Mouse (Mus musculus) R1 (cell line): ENCODE results near the gene Tbc1d8.
A peak's percentile ranks its signal among the peaks of the same experiment; 100 is the strongest.

Experiments used
- DNase-seq: peaks from one replicate; pipeline ENCODE4 v3.0.0-alpha.2; 2018; ENCODE audit warnings: low read depth, low spot score

The Tbc1d8 gene

GRCm38 (mm10) chr1:39478057-39478895, at the start of gene Tbc1d8:
Gene Tbc1d8, minus strand, starts transcription at chr1:39478755.
- DNase-seq: peak; percentile 83

DNA sequence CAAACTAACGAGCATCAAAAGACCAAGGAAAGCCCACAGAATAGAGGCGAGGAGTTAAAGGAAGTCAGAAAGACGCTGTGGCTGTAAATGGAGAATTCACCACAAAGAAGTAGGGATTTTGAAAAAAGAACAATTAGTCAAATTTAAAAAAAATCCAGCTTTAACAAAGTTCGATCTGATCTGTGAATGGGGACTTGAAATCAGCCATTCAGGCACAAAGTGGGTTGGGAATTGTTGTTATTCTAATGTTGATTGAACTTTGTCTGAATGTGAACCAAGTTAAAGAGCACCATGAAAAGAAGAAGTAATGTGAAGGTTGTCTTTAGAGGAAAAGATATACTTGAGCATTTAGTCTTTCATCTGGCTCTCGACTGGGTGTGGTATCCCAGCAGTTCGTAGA, 49.8 kb upstream of the Tbc1d8 start:
- peak; percentile 45 for DNase-seq

- DNase-seq: peak; percentile 87
These were observed 48.9 kb upstream of the Tbc1d8 start for GRCm38 (mm10) chr1:39527432-39527831.

- DNase-seq: no peak
These were observed 48.0 kb upstream of the Tbc1d8 start for GRCm38 (mm10) chr1:39526371-39527167.

DNA sequence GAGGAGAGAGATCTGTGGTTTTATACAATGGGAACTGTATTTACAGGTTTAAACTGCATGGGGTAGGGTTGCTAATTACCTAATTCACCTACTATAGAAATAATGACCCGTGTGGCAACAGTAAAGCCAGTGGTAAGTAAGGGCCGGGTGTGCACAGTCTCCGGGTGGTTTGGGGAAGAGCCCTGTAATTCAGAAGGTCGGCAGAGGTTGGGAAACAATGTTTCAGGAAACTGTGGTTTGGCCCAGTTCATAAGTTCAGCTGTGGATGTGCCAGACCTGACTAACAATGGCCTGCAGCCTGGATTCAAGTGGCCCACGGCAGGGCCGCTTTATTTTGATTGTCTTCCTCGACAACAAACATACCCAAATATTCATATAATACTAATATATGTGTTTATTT, 47.2 kb upstream of the Tbc1d8 start:
- no peak for DNase-seq

DNA sequence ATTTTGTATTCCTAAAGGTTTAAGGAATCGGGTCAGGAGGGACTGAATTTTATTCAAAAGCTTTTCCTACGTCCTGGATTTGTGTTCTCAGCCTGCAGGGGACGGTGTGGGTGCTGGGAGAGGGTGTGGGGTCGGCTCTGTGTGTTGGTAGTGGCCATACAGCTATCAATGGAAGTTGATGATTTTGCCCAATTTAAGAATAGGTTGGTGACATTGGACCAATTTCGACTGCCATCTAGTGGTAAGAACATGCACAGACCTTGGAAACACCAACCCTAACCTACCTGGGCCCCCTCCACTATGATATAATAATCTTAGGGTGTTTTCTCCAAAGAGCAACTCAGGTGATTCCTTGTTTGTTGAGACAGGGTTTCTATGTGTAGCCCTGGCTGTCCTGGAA, 44.0 kb upstream of the Tbc1d8 start:
- peak; percentile 60 for DNase-seq

GRCm38 (mm10) chr1:39521326-39521725, 42.8 kb upstream of the Tbc1d8 start:
- DNase-seq: peak; percentile 57

- no peak for DNase-seq
These were observed 36.9 kb upstream of the Tbc1d8 start for GRCm38 (mm10) chr1:39515303-39515991.

GRCm38 (mm10) chr1:39512183-39512582, 33.6 kb upstream of the Tbc1d8 start:
- DNase-seq: peak; percentile 24

DNA sequence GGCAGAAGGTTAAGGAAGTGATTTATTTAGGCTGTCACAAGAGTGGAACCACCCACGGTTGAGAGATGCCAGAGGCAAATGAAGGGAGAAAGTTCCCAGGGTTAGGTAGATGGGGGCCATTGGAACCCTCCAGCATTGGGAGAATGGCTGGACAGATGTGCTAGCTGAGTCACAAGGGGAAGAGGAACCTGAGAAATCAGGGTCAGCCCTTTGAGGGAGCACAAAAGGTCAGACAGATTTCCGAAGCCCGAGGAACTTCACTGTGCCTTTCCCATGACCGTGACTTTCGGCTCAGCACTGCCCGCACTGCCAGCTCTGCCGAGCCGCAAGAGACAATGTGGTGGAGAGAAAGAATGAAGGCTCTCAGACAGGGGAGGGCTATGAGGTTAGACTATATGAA, 33.2 kb upstream of the Tbc1d8 start:
- no peak for DNase-seq

- DNase-seq: peak; percentile 37
These were observed 27.0 kb upstream of the Tbc1d8 start for GRCm38 (mm10) chr1:39505600-39505999.

GRCm38 (mm10) chr1:39504261-39504660, 25.7 kb upstream of the Tbc1d8 start:
- DNase-seq: peak; percentile 46

DNA sequence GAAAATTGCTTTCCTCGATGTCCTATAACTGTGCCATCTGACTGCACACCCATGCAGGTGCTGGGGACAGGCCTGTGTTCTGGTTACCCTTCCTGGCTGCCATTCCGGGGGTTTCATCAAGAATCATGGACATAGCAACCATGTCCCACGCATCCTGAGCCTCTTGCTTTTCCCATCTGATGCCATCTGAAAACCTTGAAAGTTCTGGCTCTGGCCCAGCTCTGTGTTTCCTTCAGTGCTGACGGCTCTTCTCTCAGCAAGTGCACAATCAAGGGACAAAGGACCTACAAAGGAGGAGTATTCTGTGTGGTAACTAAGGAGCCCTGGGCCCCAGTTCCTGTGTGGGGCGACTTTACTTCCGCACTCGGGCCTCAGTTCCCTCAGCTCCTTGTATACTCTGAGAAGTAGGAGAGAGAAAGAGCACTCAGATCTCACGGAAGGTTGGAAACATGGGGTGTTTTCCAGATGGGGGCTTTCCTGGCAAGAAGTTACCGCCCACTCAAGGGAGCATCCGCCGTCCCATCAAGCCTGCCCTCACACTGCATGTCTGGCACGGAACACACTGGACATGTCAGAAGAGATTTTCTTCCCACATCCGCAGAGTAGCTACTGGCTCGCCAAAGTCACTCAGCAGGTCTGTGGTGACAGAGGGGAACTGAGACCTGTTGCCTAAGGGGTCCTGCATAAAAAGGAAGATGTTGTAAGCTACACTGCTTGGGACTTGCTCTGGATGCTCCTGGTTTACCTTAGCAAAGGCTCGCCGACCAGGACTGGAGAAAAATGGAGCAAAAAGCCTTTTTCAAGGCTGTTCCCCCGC, 24.5 kb upstream of the Tbc1d8 start:
- DNase-seq: peak; percentile 20

GRCm38 (mm10) chr1:39499485-39499941, 21.0 kb upstream of the Tbc1d8 start:
- DNase-seq: no peak

- peak; percentile 63 for DNase-seq
These were observed 19.2 kb upstream of the Tbc1d8 start for GRCm38 (mm10) chr1:39497748-39498147.

GRCm38 (mm10) chr1:39496995-39497394, 18.4 kb upstream of the Tbc1d8 start:
- DNase-seq: peak; percentile 34

- no peak for DNase-seq
These were observed 15.1 kb upstream of the Tbc1d8 start for GRCm38 (mm10) chr1:39493664-39494063.

DNA sequence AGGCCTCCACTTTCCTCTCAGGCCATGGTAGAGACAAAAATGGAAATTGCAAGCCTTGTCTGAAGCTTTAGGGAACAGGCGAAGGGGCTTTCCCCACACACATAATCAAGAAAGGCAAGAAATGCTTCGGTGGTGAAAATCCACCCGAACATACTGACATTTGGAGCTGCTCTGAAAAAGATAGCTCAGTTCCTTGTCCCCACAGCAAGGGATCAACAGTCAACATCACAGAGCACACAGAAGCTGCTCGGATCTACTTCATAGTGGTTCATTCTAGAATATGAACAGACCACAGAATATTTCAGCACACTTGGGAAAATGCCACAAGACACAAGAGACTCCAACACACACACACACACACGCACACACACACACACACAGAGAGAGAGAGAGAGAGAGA, 14.6 kb upstream of the Tbc1d8 start:
- no peak for DNase-seq

DNA sequence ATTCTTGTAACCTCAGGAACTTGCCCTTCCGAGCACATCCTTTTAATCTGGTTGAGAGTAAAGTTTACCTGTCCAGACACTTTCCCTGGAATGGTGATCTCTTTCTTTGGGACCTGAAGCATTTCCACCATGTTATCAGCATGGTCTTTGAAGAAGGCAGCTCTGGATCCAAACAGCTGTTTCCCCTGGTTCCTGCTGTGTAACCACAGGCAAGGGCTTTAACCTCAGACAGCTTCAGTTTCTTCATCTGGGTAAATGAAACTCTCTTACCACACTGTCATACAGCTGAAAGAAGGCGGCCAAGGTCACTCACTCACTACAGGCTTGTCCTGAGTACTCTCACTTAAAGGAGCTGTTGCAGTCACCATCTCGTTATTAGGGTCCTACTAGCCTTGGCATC, 8.8 kb upstream of the Tbc1d8 start:
- DNase-seq: no peak

GRCm38 (mm10) chr1:39482115-39482815, 3.7 kb upstream of the Tbc1d8 start:
- DNase-seq: peak; percentile 61

- DNase-seq: no peak
These were observed 699 bp upstream of the Tbc1d8 start for GRCm38 (mm10) chr1:39479254-39479653.
